Mouse (Mus musculus) thymus, adult 2 months (tissue): ENCODE data around the gene Pnma5.

ENCODE experiments used
- CTCF ChIP-seq: fragments of 200-500 bp; IDR thresholded peaks from 2 replicates; pipeline ENCODE4 v1.5.1; 2012; ENCODE audit warnings: mild to moderate bottlenecking, control low read depth, low read length, moderate library complexity, borderline replicate concordance; ENCODE audit not compliant: control insufficient read depth, poor library complexity, insufficient read depth; ENCODE audit errors: extremely low read depth
- POLR2A ChIP-seq: fragments of 200-500 bp; IDR thresholded peaks from 2 replicates; pipeline ENCODE4 v1.6.1; 2012; ENCODE audit warnings: mild to moderate bottlenecking, low read length, control low read depth, moderate library complexity; ENCODE audit not compliant: control insufficient read depth, poor library complexity, insufficient read depth; ENCODE audit errors: extremely low read depth

DNA sequence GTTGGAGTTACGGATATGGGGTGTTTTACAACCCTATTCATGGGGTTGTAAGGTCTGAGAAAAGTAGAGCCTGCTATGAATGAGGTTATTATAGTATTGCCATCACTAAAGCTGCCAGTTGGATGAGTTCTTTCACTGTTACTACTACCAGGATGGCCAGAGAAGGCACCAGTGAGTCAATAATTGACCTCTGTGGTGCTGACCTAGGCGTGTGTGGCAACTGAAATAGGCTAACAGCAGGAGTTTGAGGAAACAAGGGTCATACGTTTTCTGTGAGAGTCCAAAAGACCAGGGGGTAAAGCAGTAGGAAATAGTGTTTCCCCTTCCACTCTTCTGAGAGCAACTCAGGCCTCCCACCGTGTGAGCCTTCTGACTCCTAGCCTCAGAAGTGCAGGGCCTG is 24.1 kb downstream of the Pnma5 start:
- TF ChIP-seq CTCF (no peak), POLR2A (no peak)
